Mouse (Mus musculus) forelimb bud, embryonic 11.5 days (tissue): ENCODE measurements at regions not wholly inside any gene's neighbourhood (a gene's known extent, or its start where the extent isn't known, plus 50 kb on each side); places are given as distances from the start of the nearest gene placed in this dataset.

Source experiments
- DNase-seq: peaks from one replicate; pipeline ENCODE4 v3.0.0-alpha.2; 2012; ENCODE audit warnings: low read depth, low spot score

- no peak for DNase-seq
Measured at GRCm38 (mm10) chr9:90683319-90683718, 412.7 kb upstream of the Tbc1d2b start.

DNA sequence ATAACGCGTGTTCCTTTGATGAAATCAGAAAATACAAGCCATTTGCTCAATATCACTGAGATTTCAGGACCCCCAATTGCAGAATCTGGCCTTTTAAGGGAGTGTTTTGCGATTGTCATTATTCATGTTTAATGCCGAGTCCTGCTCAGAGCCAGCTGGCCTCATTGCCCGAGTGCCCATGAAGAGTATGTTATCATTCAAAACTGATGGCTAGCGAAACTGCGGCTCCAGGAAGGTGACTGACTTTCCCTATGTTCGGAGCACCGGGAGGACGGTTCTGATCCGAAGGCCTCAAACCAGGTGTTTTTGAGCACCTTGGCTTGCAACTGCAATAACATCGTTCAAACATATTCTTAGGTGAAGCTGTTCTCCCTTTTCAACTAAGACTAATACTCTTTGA, 419.5 kb upstream of the Tbc1d2b start:
- no peak for DNase-seq

DNA sequence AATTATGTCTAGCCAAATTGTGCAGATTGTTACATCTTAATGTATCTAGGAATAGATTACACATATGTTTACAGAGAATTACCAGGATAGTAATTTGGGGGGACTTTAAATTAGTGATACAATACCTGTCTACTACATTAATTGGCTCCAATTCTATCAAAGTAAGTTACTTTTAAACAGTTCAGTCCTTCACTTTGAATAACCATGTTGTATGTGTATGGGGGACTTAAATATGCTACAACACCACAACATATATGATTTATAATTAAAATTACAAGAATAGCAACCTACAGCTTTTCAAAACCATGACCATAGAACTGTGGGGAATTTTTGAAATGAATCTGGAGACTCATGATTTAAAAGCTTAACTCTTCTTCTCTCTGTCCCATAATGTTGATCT, 420.5 kb upstream of the Tbc1d2b start:
- DNase-seq: no peak

- no peak for DNase-seq
Measured at GRCm38 (mm10) chr9:90691676-90692661, 421.4 kb upstream of the Tbc1d2b start.

DNA sequence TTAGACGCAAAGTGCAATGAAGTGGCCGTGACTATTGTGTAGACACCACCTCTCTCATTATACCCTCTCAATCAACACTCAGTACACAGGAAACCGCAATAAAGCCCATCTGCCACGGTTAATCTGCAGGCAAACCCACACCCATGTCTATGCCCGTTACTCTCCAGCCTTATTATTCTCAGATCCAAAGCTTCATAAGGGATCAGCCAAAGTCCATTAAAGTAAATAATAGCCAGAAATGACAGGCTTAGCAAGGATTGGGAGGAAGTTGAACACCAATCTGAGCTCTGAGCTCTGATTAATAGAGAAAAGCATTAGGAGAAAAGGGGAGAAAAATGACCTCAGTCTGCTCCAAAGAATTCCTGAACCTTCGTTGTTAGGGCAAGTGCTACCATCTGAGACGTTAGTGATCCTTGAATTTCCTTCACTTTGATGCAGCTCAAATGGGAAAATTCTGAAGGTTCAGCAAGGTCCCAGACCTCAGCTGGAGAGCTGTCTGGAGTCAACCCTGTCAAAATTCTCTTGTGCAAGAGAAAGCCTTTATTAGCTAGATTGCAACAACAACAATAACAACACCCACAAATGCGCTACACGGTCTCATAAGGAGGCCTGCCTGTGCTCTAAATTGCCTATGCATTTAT, 422.5 kb upstream of the Tbc1d2b start:
- no peak for DNase-seq

DNA sequence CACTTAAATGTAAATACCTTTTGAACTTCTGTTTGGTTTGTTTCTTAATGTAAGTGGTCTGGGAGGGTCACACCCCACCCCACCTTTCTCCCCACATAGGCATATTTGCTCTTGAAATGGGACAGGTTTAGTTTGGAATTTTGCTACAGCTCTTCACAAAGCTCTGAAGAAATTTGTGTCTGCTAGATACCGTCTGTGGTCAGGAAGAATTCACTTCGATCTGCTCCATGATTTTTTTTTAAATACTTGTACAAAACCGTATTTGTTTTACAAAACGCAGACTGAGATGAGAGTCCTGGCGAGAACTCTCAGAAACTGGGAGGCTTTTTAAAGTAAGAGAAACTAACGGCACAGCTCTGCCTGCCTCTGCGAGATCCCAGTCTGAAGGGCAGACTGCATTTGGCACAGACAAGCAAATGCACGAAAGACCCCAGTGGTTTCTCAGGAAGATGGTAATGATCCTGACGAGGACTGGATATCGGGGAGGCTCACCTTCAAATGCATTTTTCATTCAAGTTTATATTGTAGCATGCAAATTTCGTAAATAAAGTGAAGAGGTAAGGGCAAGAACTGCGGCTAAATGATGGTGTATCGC, 423.5 kb upstream of the Tbc1d2b start:
- no peak for DNase-seq

GRCm38 (mm10) chr9:90695693-90696092, 425.1 kb upstream of the Tbc1d2b start:
- no peak for DNase-seq

GRCm38 (mm10) chr9:90697279-90698000, 426.8 kb upstream of the Tbc1d2b start:
- DNase-seq: no peak

- DNase-seq: no peak
Measured at GRCm38 (mm10) chr9:90698439-90698838, 427.8 kb upstream of the Tbc1d2b start.

DNA sequence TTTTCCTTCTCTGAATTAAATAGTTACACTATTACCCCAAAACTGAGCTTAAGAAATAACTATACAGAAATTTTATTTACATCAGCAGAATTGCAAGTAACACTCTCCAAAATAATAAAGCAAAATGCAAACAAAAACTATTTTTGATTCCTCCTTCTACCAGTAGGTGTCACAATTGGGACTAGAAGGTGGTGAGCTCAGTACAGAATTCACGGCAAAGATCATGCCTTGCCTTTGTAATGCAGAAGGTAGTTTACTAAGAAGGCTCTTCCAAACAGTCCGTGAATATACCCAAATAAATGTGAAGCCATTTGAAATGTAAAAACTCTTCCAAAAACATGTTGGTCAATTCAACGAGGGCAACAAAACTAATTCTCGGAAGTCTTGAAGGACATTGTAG, 428.5 kb upstream of the Tbc1d2b start:
- DNase-seq: peak; percentile 55

GRCm38 (mm10) chr9:90700236-90701179, 429.9 kb upstream of the Tbc1d2b start:
- DNase-seq: no peak

DNA sequence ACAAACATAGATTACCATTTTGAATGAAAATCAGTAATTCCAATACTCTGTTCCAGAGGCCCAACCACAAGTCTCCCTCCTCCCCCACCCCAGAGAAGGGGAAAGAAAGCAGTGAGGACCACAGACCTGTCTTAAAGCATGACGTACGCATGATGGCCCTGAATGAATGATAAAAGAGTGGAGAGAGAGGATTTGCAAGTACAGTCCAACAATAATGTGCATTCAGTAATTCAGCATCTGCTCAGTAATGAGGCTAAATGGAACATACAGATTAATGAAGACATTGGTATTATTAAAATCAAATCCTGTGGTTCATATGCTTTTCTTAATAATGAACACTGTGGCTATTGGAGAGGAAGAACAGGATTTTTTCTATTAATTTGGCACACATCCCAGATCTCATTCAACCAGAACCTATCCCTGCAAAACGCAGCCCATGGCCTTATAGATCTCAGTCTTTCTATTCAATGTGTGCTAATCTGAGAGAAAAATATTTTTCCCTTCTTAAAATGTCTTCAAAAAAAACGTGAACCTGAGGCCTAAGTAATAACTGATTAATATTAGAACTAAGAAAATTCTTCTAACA, 430.7 kb upstream of the Tbc1d2b start:
- DNase-seq: no peak

DNA sequence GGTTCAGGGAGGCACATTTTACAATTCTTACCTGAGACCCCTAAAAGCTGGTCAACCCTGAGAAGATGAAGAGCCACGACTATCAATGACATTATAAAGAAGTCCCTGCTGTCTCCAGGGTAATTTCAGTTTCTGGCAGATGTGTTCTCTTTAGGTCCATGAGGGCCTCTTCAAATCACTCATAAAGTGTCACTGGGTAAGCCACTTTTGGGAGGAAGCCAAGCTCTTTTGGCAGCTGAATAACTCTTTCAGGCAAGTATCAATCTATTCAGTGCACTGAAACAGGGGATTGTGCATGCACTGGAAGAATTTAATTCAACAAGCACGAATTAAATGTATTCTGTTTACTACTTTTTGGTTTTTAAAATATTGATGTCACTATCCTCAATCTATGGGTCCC, 443.1 kb upstream of the Tbc1d2b start:
- DNase-seq: no peak

DNA sequence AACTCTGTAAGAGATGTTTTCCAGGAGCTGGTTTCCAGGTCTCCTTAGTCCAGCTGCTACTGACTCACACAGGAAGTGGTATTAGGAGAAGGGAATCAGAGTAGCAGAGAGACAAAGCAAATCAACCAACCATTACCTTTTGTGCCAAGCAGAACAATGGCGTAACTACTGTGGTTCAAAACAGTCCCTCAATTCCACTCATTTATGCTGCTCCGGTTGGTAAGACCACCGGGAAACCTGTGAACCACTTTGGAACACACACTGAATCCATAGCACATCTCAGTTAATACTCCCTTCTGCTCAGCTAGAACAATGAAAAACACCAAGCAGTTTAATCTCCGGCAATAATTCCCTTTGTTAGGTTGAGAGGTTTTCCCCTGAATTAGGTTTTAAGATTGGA, 460.8 kb upstream of the Tbc1d2b start:
- DNase-seq: no peak

DNA sequence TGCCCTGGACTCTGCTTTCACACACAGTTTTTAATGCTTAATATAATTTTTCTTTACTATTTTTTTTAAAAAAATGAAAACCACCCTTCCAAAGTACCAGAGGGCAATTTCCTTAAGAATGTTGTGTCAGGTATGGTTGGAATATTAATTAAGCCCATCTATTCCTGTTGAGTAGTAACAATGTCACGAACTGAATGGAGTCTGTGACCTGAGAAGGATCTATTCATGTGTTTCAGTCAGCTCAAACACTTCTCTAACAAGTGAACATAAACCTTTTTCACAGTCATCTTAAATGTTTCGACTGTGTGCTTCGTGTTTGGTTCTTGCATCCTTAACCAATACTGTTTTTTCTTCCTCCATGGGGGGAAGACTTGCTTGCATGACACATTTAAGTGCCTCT, 486.6 kb upstream of the Tbc1d2b start:
- no peak for DNase-seq

GRCm38 (mm10) chr9:90774296-90774695, 503.7 kb upstream of the Tbc1d2b start:
- no peak for DNase-seq

- no peak for DNase-seq
Measured at GRCm38 (mm10) chr9:90789545-90789944, 518.9 kb upstream of the Tbc1d2b start.

DNA sequence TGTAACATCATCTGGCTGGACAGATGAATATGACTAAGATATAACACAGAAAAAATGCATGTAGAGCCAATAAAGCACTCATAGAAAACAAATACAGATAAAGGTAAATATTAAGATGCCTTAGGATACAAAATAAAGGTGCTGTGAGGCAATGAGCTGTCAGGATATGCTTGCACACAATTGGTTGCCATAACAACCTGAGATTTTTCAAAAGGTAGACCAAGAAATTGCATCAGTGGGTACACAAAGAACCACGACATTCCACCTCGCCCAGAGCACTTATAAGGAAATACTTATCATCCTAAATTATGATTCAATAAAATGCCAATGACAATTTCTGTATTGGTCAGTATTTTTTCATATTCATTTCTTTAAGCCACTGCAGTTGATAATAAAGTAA, 521.3 kb upstream of the Tbc1d2b start:
- DNase-seq: no peak

- no peak for DNase-seq
Measured at GRCm38 (mm10) chr9:90816844-90817243, 545.4 kb upstream of the Zic4 start.

- DNase-seq: peak; percentile 0
Measured at GRCm38 (mm10) chr9:90823574-90824280, 538.5 kb upstream of the Zic4 start.
